Mouse (Mus musculus) 416B (cell line): Measurements from ENCODE around the gene Nexn.
A peak's percentile ranks its signal among the peaks of the same experiment; 100 is the strongest.

Experiments
- DNase-seq: peaks from one replicate; pipeline ENCODE4 v3.0.0; 2011; ENCODE audit warnings: low read depth

Gene Nexn

DNA sequence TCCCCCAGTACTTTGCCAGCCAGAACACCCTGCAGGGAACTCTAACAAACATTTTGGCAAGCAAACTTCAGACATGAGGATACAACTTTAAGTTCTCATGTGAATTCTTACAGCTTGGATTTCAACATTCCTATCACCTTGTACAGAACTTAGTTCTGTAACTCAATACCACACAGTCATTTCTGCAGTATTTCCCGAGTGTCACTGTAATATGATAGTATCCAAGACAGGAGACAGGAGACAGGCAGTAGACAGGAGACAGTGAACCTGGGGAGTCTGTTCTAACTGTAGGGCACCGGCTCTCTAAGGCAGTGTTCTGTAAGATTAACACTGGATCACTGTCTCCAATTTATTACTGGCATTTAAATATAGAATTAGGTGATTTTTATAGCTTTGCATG, 12.3 kb upstream of the Nexn start:
- no peak for DNase-seq

GRCm38 (mm10) chr3:152277912-152278311, 11.8 kb upstream of the Nexn start:
- DNase-seq = no peak

DNA sequence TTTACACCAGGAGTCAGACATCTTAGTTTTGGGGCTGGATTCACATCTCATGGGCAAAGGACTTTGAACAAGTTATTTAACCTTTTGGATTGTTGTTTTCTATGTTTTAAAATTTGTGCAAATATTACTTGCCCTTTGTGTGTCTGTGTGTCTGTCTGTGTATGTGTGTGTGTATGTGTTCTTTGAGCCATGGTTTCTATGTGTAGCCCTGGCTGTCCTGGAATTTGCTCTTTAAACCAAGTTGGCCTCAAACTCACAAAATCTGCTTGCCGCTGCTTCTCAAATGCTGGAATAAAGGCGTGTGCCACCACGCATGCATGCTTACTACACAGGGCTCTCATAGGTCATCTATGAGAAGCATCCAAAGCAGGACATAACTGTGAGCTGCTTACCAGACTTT, 10.8 kb upstream of the Nexn start:
- DNase-seq = no peak

GRCm38 (mm10) chr3:152275008-152275407, 8.9 kb upstream of the Nexn start:
- DNase-seq = no peak

DNA sequence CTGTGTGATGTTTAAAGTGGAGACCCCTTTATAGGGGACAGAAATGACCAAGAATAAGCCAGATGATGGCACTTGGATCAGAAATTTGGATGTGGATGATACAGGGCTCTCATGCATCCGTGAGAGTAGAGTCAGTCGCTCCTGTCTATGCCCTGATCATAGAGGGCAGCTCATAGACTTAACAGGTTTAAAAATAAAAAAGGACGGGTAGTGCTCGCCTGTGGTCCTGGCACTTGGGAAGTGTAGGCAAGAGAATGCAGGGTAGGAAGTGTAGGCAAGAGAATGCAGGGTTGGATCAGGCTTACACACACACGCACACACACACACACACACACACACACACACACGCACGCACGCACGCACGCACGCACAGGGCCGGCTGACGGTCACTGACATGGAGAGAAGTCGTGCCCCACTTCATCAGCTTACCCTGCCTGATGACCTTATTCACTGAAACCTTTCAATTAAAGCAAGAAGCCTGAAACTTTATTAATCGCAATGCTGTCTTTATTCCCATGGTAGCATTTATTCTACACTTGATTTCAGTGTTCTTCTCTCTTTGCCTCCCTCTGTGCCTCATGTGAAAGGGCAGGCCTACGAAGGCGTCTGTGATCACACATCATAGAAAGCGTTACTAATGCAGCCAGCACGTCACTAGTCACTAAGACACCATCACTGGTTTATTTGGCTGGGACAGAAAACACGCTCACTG, 7.0 kb upstream of the Nexn start:
- DNase-seq = no peak

DNA sequence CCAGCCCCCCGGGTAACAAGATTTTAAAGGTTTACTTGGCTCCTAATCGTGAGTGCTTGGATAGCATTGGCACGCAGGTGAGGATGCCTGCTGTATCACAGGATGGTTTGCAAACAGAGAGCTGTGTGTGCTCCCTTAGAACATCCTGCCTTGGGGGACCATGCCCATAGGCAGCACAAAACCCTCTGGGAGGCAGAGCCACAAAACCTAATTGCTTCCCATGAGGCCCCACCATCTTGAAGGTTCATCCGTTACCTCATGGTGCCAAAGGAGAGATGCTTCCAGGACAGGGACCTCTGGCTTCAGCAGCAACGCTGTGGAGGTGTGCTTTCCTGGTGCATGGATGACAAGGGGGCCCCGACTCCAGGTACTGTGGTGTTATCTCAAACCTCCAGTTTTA, 5.7 kb upstream of the Nexn start:
- DNase-seq = no peak

DNA sequence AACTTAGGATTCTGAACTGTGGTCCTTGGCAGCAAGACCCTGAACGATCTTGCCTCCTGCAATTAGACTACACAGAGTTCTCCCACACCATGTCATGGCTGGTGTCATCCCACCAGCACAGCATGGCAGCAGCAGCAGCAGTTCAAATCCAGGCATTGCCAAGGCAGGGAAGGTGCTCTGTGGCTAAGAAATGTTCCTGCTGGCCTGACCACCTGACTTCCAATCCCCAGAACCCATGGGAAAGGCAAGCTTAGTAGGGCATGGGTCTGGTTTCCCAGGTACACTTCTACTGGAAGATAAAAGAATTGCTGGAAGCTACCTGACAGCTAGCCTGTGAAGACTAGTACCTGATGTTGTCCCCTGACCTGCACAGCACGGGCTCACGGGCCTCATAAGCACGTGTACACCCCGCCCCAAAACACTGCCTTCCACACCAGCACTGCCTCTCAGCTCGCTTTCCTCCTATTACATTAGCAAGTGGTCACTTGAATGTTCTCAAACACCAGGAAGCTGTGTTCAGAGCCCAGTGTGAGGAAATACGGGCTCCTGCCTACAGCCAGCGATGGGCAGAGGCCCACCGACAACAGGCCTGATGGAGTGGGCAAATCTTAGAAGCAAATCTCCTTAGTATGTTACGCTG, 5.0 kb upstream of the Nexn start:
- DNase-seq = no peak

DNA sequence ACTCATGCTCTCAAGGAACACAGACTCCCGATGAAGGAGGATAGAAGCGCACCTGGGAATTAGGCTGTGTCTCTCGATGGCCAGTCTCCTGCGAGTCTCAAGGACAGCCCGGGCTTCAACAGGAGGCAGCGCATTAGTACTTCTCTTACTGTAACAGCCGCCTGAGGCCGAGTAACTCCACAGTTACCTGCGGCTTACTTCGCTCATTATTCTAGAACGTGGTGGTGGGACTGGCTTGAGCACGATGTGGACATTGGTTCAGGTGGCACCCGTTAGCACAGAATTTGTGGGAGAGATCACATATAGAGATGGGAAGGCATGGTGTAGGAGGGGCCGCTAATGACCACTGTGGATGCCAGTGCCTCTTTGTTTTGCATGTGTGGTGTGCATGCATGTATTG, 1.9 kb upstream of the Nexn start:
- no peak for DNase-seq

DNA sequence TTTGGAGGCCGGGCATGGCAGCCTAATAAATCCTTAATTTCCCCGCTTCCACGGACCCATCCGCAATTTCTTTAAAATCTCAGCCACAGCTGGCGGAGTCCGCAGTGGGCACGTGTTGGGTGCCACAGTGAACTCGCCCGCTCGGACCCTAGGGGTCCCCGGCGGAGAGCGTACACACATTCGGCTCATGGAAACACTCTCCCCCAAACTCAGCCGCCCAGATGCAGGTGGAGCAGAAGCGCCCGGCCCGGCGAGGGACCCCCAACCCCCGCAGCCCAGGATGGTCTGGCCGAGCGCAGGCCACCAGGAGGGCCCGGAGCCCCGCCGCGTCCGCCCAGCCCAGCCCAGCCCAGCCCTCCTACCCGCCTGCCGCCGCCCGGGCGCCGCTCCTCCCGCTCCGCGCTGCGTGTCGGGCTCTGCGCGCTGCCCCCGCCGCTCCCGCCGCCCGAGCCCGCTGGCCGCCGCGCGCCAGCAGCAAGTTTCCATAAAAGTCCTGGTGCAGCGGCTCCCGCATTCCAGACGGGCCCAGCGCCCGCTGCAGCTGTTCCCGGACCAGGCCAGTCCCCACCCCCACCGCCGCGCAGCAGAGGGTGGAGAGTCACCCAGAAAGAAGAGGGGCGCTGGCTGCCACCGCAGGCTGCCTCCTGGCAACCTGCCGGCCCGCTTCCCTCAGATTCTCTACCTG, 657 bp downstream of the Nexn start:
- DNase-seq = no peak

DNA sequence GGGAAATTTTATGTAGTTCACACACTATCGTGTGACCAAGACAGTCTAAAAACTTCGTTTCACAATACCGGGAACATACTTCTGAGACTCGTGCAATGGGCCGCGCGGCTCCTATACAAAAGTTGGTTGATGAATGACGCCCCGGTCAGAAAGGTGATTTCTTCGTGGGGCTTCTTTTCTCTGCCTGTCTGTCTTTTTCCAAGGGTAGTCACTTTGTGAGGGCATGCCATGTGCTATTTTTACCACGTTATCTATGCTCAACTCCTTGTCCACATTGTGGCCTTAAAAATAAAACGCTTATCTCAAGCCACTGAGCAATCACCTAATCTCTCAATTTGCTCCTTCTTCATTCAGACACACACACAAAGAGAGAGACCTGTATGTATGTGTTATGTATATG, 1.3 kb downstream of the Nexn start:
- no peak for DNase-seq

GRCm38 (mm10) chr3:152264374-152264773, 1.8 kb downstream of the Nexn start:
- no peak for DNase-seq

DNA sequence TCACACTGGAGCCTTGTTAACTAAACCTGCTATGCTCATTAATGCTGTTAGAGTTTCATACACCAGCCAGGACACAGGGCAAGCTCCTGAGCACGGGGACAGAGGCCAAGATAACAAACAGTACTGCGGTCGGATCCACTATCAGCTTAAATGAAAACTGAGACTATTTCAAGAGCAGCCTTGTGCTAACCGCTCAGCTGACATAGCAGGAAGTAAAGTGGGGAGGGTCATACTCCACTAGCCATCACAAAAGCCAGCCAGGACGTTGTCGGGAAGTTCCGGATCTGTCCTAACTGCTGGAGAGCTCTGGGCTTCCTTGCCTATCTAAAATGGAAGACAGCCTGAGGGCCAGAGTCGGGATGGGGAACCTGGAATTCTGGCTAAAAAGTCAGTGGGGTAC, 4.2 kb downstream of the Nexn start:
- peak; percentile 29 for DNase-seq

DNA sequence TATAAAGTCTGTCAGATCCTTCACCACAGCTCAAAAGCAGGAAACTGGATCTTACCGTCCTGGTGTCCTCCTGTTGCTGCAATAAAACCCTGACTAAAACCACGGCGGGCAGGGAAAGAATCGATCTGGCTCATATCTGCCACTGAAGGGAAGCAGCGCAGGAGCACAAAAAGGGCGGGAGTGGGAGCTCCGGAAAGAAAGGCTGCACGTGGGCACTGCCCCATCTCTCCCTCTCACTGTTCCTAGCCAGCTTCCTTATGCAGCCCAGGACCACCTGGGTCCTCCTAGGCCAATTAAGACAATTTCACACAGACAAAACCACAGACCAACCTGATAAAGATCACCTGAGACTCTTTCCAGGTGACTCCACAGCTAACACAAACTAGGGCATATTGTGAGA, 4.7 kb downstream of the Nexn start:
- DNase-seq = peak; percentile 45

- DNase-seq = no peak
Measured at GRCm38 (mm10) chr3:152260362-152260761, 5.8 kb downstream of the Nexn start.

GRCm38 (mm10) chr3:152259409-152259808, 6.7 kb downstream of the Nexn start:
- DNase-seq = peak; percentile 90

- no peak for DNase-seq
Measured at GRCm38 (mm10) chr3:152257528-152257927, 8.6 kb downstream of the Nexn start.

DNA sequence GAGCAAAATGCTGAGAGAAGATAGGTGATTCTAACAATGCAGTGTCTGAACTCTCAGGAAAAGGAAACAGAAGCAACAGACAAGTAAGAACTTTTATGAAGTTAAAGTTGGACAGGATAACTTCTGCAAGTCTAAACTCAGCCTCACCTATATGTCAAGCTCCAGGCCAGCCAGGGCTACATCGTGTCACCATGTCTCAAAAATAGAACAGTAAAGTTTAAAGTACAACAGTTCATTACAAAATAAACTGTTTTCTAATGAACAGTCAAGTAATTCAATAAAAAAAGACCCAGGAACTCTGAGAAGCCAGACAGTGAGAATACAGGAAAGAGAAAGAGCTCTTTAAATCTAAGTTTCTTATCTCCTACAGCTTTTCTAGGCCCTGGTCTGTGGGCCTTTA, 15.7 kb downstream of the Nexn start:
- DNase-seq = no peak

- DNase-seq = no peak
Measured at GRCm38 (mm10) chr3:152247708-152248107, 18.4 kb downstream of the Nexn start.

DNA sequence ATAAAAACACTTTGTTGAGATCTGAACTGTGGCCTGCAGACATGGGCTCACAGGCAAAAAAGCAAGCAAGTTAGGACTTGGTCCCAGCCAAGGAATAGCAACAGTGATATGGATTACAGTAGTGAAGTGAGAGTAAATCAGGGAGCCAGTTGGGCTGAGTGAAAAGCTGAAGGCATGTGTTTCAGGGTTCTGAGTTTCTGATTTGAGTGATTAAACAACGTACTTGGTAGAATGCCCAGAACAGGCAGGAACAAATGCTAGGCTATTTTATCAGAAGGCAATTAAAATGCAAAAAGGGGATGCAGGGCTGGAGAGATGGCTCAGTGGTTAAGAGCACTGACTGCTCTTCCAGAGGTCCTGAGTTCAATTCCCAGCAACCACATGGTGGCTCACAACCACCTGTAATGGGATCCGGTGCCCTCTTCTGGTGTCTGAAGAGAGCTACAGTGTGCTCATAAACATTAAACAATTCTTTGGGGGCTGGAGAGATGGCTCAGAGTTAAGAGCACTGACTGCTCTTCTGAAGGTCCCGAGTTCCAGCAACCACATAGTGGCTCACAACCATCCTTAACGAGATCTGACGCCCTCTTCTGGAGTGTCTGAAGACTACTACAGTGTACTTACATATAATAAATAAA, 20.8 kb downstream of the Nexn start:
- DNase-seq = no peak

DNA sequence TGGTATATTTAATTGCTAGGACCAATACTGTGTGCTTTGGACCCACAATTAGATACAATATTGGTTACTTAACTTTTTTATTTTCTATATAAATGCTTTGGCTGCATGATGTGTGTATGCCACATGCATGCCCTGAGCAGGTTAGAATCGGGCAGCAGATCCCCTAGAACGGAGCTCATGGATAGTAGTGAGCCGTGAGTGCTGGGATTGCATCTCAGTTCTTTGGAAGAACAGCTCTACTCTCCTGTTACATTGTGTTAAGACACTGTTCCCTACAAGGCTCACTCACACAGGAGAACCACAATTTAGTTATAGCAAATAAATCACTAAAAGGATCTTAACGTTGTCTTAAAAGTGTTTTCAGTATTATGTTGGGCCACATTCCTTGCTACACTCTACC, 22.8 kb downstream of the Nexn start:
- DNase-seq = no peak

GRCm38 (mm10) chr3:152241098-152241497, 25.1 kb downstream of the Nexn start:
- no peak for DNase-seq

GRCm38 (mm10) chr3:152239592-152239991, 26.6 kb downstream of the Nexn start:
- no peak for DNase-seq

DNA sequence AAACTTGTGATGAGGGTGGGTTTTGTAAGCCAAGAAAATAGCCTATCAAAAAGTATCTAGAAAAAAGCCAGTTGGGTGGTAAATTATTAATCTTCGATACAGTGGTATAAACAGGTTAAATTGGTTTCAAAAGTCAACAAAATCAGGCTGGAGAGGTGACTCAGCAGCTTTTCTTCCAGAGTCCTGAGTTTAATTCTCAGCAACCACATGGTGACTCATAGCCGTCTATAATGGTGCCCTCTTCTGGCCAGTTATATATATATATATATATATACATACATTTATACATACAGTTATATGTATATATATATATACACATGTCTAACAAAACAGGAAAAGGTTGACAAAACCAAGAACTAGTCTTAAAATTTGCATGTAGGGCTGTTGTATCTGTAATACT, 27.3 kb downstream of the Nexn start:
- peak; percentile 87 for DNase-seq
